Mouse (Mus musculus) C2C12 (cell line): ENCODE measurements around the gene Pnrc1. TPM values are rescaled to one million over a fixed set of nuclear protein-coding genes. Genes with fewer than 3 reads are reported as not detected.

ENCODE experiments used
- H3K27me3 ChIP-seq: one replicate; pipeline ENCODE4 v1.6.1; 2011; ENCODE audit not compliant: control insufficient read depth, insufficient read depth, insufficient read length
- H3K36me3 ChIP-seq: one replicate; pipeline ENCODE4 v1.6.1; 2011; ENCODE audit not compliant: control insufficient read depth, insufficient read depth
- H3K4me3 ChIP-seq: one replicate; pipeline ENCODE4 v1.5.1; 2011; ENCODE audit warnings: mild to moderate bottlenecking, control low read depth; ENCODE audit not compliant: poor library complexity, insufficient read depth, severe bottlenecking
- H3K79me2 ChIP-seq: one replicate; pipeline ENCODE4 v1.6.1; 2011; ENCODE audit not compliant: control insufficient read depth, insufficient read depth
- H3K79me3 ChIP-seq: one replicate; pipeline ENCODE4 v1.6.1; 2011; ENCODE audit warnings: low read depth, control low read depth
- H3ac ChIP-seq: one replicate; pipeline ENCODE3; 2011; ENCODE audit warnings: low read depth; ENCODE audit not compliant: control insufficient read depth, insufficient read length
- CEBPB ChIP-seq: IDR thresholded peaks from one replicate; pipeline ENCODE4 v1.6.1; 2011; ENCODE audit warnings: low read depth, mild to moderate bottlenecking, control low read depth, moderate library complexity
- CTCF ChIP-seq: IDR thresholded peaks from one replicate; pipeline ENCODE4 v1.5.1; 2011; ENCODE audit not compliant: control insufficient read depth, insufficient read depth, insufficient read length
- FOSL1 ChIP-seq: IDR thresholded peaks from one replicate; pipeline ENCODE4 v1.8.0; 2011; ENCODE audit warnings: mild to moderate bottlenecking, low read length; ENCODE audit not compliant: poor library complexity, insufficient read depth, severe bottlenecking
- MAX ChIP-seq: IDR thresholded peaks from one replicate; pipeline ENCODE4 v1.6.1; 2011; ENCODE audit warnings: mild to moderate bottlenecking, control low read depth
- MYOD1 ChIP-seq: IDR thresholded peaks from one replicate; pipeline ENCODE4 v1.6.1; 2011; ENCODE audit warnings: low read depth; ENCODE audit not compliant: control insufficient read depth, insufficient read length
- MYOG ChIP-seq: IDR thresholded peaks from one replicate; pipeline ENCODE4 v1.6.1; 2011; ENCODE audit not compliant: control insufficient read depth, insufficient read length; ENCODE audit errors: extremely low read depth
- USF1 ChIP-seq: IDR thresholded peaks from one replicate; pipeline ENCODE4 v1.6.1; 2011; ENCODE audit warnings: low read depth, mild to moderate bottlenecking, control low read depth, moderate library complexity
- polyA plus RNA-seq: library from polyadenylated mRNA; unstranded; fragments of >200 nt; fragmentation: generic; extraction: Trizol; gene quantifications from one replicate; pipeline ENCODE4 v1.2.1, GENCODE M21; 2012; ENCODE audit warnings: missing spikeins

Gene Pnrc1
- polyA plus RNA-seq, 1 experiment = 9.1 TPM

DNA sequence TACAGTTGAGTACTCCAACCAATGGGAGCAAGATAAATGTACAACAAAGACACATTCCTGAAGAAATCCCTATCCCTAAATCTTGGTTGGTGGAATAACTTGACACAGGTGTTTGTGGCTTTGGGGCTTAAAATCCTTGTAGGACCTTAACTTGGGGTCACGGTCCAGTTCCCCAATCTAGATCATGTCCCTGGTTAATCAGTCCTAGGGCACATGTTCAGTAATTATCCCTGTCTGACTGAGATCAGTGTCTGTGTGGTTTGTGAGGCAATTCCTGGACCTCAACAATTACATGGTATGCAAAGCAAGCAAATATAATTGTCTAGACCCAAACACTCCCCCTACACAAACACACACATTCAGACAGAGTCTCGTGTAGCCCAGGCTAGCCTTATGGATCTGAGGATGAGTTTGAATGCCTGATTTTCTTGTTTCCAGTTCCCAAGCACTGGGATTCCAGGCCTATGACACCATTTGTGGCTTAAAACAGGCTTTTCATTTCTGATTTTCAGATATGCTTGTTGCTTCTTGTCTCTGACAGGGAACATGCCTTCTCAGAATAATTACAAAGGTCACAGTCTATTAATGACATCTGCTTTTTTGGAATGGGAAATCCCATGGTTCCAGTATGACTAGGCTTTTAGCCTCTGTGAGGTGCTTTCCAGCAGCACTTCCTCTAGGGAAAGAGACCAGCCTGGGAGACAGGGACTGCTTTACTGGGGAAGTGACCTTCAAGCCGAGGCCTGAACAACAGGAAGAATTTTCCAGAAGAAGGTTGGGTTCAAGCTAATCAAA lies 7.9 kb downstream of the Pnrc1 start:
- Histone ChIP-seq H3K4me3 (no peak overlapping the region), H3K27me3 (no peaks in the 10 kb centered on the region), H3K79me2 (no peaks in the 10 kb centered on the region), H3K36me3 (no peaks in the 10 kb centered on the region), H3ac (no peak overlapping the region), H3K79me3 (no peaks in the 10 kb centered on the region)
- TF ChIP-seq MAX (no peak), USF1 (no peak), MYOD1 (no peak), FOSL1 (no peak), MYOG (no peak), CEBPB (no peak), CTCF (no peak)

GRCm38 (mm10) chr4:33273437-33273836 lies 16.5 kb downstream of the Pnrc1 start:
- Histone ChIP-seq H3ac (no peak overlapping the region), H3K79me3 (no peaks in the 10 kb centered on the region), H3K79me2 (no peaks in the 10 kb centered on the region), H3K4me3 (no peak overlapping the region), H3K27me3 (no peaks in the 10 kb centered on the region), H3K36me3 (no peaks in the 10 kb centered on the region)
- no peak for TF ChIP-seq FOSL1
- no peak for TF ChIP-seq CTCF
- TF ChIP-seq MYOD1 = no peak
- TF ChIP-seq MAX = no peak
- TF ChIP-seq CEBPB = no peak
- TF ChIP-seq MYOG = no peak
- no peak for TF ChIP-seq USF1

GRCm38 (mm10) chr4:33270386-33271314 lies 19.3 kb downstream of the Pnrc1 start:
- H3K79me3 ChIP-seq = no peaks in the 10 kb centered on the region
- TF ChIP-seq FOSL1 = no peak
- no peak overlapping the region for H3K4me3 ChIP-seq
- H3ac ChIP-seq = no peak overlapping the region
- no peaks in the 10 kb centered on the region for H3K79me2 ChIP-seq
- no peaks in the 10 kb centered on the region for H3K36me3 ChIP-seq
- H3K27me3 ChIP-seq = no peaks in the 10 kb centered on the region

DNA sequence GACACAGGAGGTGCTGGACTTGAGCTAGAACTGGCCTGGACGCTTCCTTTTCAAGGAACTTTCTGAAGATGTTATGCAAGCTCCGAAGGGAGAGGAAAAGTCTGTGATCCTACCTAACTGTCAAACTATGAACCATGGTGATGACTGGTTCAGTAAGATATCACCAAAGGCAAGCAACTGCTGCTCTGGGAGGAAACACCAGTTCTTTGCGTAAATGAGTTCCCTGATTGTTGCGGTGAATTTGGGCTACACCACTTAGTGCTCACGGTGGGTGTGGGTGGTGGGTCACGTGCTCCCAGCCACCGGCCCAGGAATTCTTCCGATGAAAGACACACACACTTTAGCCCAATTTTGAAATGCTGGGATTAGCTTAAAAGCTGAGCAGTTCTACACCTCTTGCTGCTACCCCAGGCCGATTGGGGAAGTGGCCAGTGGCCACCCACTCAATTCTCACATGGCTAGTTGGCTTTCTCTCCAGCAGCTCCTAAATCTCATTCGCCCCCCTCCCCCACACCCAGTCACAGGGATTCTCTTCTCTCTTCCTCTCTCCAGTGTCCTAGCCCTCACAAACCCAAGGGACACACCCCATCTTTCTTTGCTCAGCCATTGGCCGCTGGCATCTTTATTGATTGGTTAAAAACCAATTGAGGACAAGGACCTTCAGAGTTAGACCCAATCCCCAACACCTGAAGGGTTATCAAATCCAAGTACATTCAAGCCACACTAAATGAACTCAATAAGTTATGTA lies 24.8 kb downstream of the Pnrc1 start:
- TF ChIP-seq MAX (no peak), FOSL1 (no peak), CEBPB (no peak), USF1 (no peak)
- Histone ChIP-seq H3K79me2 (no peaks in the 10 kb centered on the region), H3K27me3 (no peaks in the 10 kb centered on the region), H3K4me3 (no peak overlapping the region), H3K36me3 (no peaks in the 10 kb centered on the region), H3K79me3 (no peaks in the 10 kb centered on the region), H3ac (no peak overlapping the region)

- no peak overlapping the region for H3K4me3 ChIP-seq
- TF ChIP-seq CTCF = no peak
- no peak for TF ChIP-seq MAX
- TF ChIP-seq USF1 = no peak
- TF ChIP-seq FOSL1 = no peak
- no peak for TF ChIP-seq CEBPB
- no peak for TF ChIP-seq MYOG
- TF ChIP-seq MYOD1 = no peak
- H3ac ChIP-seq = no peak overlapping the region
- no peaks in the 10 kb centered on the region for H3K27me3 ChIP-seq
- no peaks in the 10 kb centered on the region for H3K36me3 ChIP-seq
- H3K79me2 ChIP-seq = no peaks in the 10 kb centered on the region
- no peaks in the 10 kb centered on the region for H3K79me3 ChIP-seq
Measured at GRCm38 (mm10) chr4:33262897-33263296, 27.1 kb downstream of the Pnrc1 start.
